Mouse (Mus musculus) left cerebral cortex, postnatal 36 days (tissue): ENCODE measurements around the gene Mgat4c. TPM values are rescaled to one million over a fixed set of nuclear protein-coding genes. Genes with fewer than 3 reads are reported as not detected.

Experiments used
- DNase-seq, 2 experiments: peaks; one replicate each; pipeline ENCODE4 v3.0.0; 2021 to 2022; ENCODE audit warnings: low spot score in 2 of 2, mixed read lengths in 1 of 2
- intact Hi-C: fragments of 180-260 bp; cut with DNase I; formaldehyde crosslinking; loops from one replicate; pipeline ENCODE4 v1.15.1; 2025
- total RNA-seq, 2 experiments: library from RNA; stranded (reverse); gene quantifications; 2 replicates each; pipeline ENCODE4 v1.2.3; 2021

Mgat4c gene
- total RNA-seq, 2 experiments from 2014 or later, result 16.8 to 21.4 TPM

DNA sequence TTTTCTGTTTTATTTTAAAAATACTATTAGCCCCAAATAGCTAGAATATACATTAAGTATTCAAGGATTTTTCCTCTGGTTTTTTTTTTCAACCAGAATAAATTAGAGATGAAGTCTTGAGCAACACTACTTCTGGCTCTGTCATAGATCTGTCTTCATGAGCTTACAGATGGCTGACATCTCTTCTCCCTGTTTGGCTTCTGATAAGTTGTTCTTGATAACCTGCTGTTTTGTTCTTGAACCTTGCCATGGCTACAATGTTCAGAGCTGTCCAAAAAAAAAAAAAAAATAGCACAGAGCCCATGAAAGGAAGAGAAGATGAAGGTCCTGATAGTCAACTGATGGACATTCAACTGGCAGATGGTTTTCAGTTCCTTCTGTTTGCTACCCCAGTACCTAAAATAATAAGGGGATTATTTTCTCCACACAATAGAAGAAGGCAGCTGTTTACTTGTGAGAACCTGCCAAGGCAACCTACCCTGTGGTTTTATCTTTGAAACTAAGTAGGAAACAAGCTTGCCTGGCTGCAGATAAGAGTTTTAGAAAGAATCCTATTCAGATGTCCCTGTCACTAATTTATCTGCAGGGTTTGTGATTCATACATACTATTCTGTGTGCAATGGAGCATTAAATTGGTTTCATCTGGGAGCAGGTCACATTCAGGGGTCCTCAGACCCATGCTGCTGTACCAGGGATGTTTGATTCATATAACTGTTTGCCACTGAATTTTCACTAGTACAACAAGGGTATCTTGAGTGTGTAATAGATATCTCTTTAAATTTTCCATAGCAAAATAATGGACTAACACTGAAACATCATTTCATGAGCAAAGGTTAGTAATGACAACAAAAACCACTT lies 393.5 kb downstream of the Mgat4c start:
- intact Hi-C loops, result no loop called here
- DNase-seq, result no peak

DNA sequence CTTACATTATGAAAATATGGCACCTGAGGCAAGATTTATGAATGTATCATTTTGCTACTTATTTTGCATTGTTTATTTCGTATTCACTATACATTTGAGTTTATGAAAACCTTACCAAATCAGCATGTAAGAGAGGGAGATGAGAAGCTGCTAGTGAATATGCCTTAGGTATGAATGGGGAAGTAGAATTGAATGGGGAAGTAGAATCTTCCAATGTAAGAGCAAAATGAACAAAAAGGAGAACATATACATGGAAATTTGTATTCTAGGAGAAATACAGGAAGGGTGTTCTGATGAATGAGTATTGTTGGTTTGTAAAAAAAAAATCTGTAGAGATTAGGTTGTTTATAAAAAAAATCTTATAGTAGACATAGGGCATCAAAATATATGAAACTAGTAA lies 441.9 kb downstream of the Mgat4c start:
- intact Hi-C loops, result no loop called here
- no peak for DNase-seq

DNA sequence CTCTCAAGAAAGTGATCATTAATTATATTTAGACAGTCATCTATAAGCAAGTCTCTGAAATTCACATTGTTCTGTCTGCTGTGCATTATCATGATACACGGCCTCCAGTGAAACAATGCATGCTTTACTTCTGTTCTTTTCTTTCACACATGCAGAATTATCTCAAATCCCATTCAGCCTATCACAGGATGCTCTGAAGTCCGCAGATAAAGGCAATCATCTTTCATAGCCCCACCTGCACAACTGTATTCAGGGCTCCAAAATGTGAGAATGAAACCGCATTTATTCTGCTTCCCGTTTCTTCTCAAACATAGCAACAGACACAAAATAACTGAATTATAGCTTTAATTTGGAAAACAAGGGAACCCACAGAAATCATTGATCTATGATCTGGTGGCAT lies 446.1 kb downstream of the Mgat4c start:
- intact Hi-C loops, result no loop called here
- DNase-seq, result no peak

DNA sequence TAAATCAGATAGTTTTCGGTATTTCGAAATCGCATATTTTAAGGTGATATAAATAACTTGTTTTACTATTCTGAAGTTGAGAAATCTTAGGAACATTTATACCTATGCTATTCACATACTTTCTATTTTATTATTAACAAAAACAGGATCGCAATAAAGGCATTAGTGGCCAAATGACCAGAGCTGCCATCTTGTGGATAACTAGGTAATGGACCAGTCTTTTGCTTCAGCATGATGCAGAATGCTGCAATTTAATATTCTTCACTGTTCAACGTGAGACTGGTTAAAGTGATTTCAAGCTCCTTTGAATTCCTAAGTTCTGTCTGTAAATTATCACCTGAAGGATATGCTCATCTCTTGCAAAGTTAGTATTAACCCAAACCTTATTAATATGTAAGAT lies 473.6 kb downstream of the Mgat4c start:
- intact Hi-C loops, result loop anchor here (10.0 kb wide), 1 partner anchor 1530 kb away; no protein-coding TSS in a partner anchor
- no peak for DNase-seq

DNA sequence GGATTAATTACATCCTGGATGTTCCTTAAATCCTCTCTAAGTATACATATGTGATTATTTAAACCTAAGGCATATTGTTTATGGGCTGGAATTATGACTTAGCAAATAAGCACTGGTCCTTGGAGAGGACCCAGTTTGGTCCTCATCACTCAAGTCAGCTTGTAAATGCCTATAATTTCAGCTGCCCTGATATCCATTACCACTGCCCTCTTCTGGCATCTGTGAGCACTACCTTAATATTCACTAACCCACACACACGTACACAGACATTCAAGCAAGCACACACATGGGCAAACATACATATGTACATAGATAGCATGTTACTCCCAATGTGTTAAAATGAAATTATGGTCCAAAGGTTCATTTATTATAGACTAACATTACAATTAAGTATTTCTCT lies 474.6 kb downstream of the Mgat4c start:
- DNase-seq, result no peak
- intact Hi-C loops, result loop anchor here (10.0 kb wide), 1 partner anchor 1531 kb away; no protein-coding TSS in a partner anchor

- intact Hi-C loops, result loop anchor here (10.0 kb wide), 1 partner anchor 1534 kb away; no protein-coding TSS in a partner anchor
- peak; percentile 13 to 22 for DNase-seq
Observed at GRCm38 (mm10) chr10:102158809-102159208, 477.5 kb downstream of the Mgat4c start.

DNA sequence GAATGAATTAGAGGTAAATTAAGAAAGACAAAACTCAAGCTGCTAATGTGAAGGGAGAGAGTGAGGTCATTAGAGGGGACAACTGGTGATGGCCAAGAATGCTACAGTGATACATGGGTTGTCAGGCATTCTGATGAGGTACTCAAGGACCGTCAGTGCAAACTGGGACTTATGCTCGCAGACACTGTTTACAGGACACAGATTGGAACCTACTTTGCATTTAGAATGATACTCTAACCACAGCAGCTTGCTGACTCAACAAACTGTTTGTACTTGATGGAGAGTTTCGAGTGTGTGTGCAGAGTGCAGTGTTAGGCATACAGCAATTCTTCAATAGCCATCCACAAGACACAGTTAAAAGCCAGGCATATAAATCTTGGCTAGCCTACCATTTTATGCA lies 503.4 kb downstream of the Mgat4c start:
- peak in 1 of 2 experiments; percentile 4 for DNase-seq
- intact Hi-C loops, result no loop called here

- no peak for DNase-seq
- intact Hi-C loops, result no loop called here
Observed at GRCm38 (mm10) chr10:102191646-102192045, 510.4 kb downstream of the Mgat4c start.

- DNase-seq, result no peak
- intact Hi-C loops, result no loop called here
Observed at GRCm38 (mm10) chr10:102196850-102197249, 515.6 kb downstream of the Mgat4c start.

GRCm38 (mm10) chr10:102238558-102239211 lies 557.4 kb downstream of the Mgat4c start:
- DNase-seq, result no peak
- intact Hi-C loops, result no loop called here

DNA sequence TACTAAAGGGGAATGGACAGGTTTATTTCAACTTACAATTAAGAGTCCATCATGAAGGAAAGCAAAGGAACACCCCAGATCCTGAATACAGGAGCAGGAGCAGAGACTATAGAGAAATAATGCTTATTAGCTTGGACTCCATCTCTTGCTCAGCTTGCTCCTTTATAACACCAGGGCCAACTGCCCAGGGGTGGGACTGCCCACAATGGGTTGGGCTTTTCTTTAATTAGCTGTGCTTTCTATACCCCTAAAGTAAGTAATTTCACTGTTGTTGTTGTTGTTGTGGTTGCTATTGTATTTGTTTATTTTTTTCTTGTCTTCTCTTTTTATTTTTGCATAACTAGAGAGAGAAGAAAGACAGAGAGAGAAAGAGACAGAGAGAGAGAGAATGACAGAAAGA lies 562.6 kb downstream of the Mgat4c start:
- no peak for DNase-seq
- intact Hi-C loops, result no loop called here

- DNase-seq, result no peak
Observed at GRCm38 (mm10) chr10:102244601-102245000, 563.3 kb downstream of the Mgat4c start.

GRCm38 (mm10) chr10:102245269-102245668 lies 564.0 kb downstream of the Mgat4c start:
- no peak for DNase-seq
- intact Hi-C loops, result no loop called here

More at GRCm38 (mm10) chr10:102244601-102245000, 563.3 kb downstream of the Mgat4c start:
- intact Hi-C loops, result no loop called here

DNA sequence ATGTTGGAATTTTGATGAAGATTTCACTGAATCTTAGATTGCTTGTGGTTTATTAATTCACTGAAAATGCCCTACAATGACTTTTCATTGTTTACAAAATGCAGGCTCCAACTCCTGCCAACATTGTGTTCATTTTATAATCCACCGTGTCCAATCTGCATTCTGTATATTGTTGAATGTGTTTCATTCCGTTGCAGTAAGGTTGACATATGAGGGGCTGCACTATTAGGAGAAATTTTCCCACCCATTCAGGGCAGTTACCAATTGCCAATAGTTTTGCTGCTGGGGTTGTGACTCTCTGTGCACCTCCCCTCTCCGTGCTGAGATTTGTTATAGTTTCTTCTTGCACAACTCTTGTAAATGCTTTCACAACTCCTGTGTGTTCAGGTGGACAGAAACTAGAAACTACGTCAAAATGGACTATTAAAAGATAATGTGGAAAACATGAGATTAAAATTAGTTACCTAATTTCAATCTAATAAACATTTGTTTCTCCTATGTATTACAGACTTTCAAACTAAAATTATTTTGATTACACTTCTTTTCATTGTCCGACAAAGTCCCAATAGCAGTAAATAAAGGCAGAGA lies 627.7 kb downstream of the Mgat4c start:
- DNase-seq, result no peak
- intact Hi-C loops, result no loop called here

- intact Hi-C loops, result no loop called here
- no peak for DNase-seq
Observed at GRCm38 (mm10) chr10:102365685-102366381, 684.5 kb downstream of the Mgat4c start.

- DNase-seq, result no peak
- intact Hi-C loops, result no loop called here
Observed at GRCm38 (mm10) chr10:102370576-102370975, 689.3 kb downstream of the Mgat4c start.

DNA sequence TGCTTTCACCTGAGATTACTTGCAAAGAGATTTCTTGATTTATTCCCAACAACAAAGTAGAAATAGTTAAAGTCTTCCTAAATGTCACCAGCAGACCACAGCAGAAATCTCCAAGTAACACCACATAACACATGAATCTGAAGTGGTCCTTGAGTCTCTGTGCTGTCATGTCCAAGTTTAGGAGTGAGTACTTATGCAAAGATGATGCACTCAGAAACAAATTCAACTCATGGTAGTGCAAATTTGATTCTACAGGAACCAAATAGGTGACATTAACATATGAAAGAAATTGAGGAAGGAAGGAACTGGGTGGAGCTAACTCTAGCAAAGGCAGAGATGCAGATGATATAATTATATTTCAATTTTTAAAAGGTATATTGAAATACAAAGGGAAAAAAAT lies 690.8 kb downstream of the Mgat4c start:
- no peak for DNase-seq
- intact Hi-C loops, result no loop called here

DNA sequence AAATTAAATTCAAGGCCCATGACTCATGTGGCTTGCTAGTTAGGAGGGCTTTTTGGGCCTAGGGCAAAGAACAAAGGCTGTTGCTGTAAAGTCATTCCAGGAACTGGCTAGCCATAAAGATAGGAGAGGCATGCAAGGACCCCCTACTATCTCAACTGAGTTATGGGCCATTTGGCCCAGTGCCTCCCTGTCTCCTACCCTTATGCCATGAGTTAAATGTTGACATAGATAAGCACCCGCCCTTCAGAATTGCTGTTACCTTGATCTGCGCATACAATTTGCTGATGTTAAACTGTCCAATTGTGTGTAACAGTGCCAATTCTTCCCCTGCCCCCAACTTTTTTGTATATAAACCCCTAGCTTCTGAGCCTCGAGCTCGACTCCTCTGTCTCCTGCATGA lies 692.8 kb downstream of the Mgat4c start:
- DNase-seq, result no peak
- intact Hi-C loops, result no loop called here

- DNase-seq, result no peak
- intact Hi-C loops, result no loop called here
Observed at GRCm38 (mm10) chr10:102377377-102377776, 696.1 kb downstream of the Mgat4c start.

DNA sequence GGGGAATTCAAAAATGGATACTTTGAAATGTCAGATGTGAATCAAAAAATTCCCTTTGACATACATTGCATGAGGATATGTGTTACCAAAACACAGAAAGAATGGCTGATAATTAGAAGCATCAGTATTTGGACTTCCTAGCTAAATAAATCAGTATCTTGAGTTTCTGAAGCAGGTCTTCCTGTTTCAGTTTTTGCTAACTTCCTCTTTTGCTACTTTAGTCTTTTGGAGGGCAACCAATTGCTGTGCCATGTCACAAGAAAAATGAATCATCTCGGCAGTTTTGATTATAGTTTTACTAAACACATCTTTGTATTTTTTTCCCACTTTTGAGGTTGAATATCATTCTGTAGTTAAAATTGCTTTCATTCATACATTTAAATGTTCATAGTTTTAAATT lies 707.9 kb downstream of the Mgat4c start:
- DNase-seq, result no peak
- intact Hi-C loops, result no loop called here
